Mouse (Mus musculus) granulocyte monocyte progenitor cell, adult 5-6 weeks (primary cell): ENCODE results near the gene Usp7. TPM values are rescaled to one million over a fixed set of nuclear protein-coding genes. Genes with fewer than 3 reads are reported as not detected.
"Not testable (repeated sequence)": the region's sequence is repeated elsewhere in the genome, so short reads cannot be mapped to it uniquely, and the experiment has no call there.

Experiments
- ATAC-seq: replicated peaks from 2 replicates; pipeline ENCODE4 v1.8.0; 2016; ENCODE audit warnings: mild to moderate bottlenecking, moderate TSS enrichment, inconsistent platforms; ENCODE audit not compliant: poor library complexity, severe bottlenecking
- total RNA-seq, 2 experiments: library from RNA; stranded (forward) in 1 of 2; stranded (reverse) in 1 of 2; fragments of 200-712, 200-1000 nt in 1 of 2; fragments of >200 nt in 1 of 2; fragmentation: Nextera tagmentation in 1 of 2; gene quantifications; 2 replicates each; pipeline ENCODE4 v1.2.3; 2014 to 2017

Gene Usp7
- total RNA-seq, 2 experiments from 2014 or later: 142 to 144 TPM

GRCm38 (mm10) chr16:8758193-8758592 is 33.9 kb downstream of the Usp7 start:
- ATAC-seq: no peak

DNA sequence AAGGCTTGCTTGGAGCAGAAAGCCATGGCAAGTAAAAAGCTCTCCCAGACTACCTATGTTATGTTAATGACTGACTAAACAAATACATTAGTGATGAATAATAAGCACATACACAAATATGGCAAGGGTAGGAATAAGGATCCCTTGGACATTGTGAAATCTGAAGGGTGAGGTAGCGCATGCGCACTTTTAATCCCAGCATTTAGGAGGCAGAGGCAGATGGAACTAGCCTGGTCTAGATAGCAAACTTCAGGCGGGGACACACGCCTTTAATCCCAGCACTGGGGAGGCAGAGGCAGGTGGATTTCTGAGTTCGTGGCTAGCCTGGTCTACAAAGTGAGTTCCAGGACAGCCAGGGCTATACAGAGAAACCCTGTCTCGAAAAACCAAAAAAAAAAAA is 34.5 kb downstream of the Usp7 start:
- ATAC-seq: not testable (repeated sequence)

DNA sequence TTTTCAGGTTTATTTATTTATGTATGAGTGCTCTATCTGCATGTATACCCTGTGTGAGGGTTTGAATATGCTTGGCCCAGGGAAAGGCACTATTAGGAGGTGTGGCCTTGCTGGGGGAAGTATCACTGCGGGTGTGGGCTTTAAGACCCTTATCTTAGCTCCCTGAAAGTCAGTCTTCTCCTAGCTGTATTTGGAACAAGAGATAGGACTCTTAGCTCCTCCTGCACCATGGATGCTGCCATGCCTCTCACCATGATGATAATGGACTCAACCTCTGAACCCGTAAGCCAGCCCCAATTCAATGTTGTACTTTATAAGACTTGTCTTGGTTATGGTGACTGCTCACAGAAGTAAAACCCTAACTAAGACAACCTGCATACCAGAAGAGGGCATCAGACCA is 39.8 kb downstream of the Usp7 start:
- no peak for ATAC-seq

- no peak for ATAC-seq
Measured at GRCm38 (mm10) chr16:8751555-8752235, 40.4 kb downstream of the Usp7 start.

- no peak for ATAC-seq
Measured at GRCm38 (mm10) chr16:8748904-8749303, 43.2 kb downstream of the Usp7 start.

GRCm38 (mm10) chr16:8748175-8748846 is 43.8 kb downstream of the Usp7 start:
- peak; percentile 79 for ATAC-seq

GRCm38 (mm10) chr16:8747772-8748171 is 44.3 kb downstream of the Usp7 start:
- peak; percentile 54 for ATAC-seq

- no peak for ATAC-seq
Measured at GRCm38 (mm10) chr16:8746509-8746908, 45.6 kb downstream of the Usp7 start.

DNA sequence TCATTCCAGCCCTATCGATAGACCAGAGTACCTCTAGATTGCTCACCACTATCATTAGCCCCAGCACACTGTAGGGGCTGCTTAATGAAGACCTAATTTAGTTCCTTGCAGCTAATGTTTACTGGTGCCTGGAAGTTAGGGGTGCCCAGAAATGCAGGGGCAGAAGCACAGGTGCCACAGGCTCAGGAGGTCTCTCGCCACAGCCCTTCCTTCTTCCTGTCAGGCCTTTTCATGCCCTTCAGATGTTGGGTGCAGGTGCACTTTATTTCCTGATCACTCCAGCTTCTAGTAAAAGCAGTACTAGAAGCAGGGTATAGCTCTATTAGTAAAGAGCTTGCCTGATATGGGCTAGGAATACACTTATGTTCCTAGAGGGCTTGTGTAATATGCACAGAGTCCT is 46.4 kb downstream of the Usp7 start:
- no peak for ATAC-seq

GRCm38 (mm10) chr16:8743989-8744388 is 48.1 kb downstream of the Usp7 start:
- peak; percentile 39 for ATAC-seq

GRCm38 (mm10) chr16:8741697-8742096 is 50.4 kb downstream of the Usp7 start:
- no peak for ATAC-seq

GRCm38 (mm10) chr16:8741110-8741509 is 51.0 kb downstream of the Usp7 start:
- 0 out of 2 replicates have a peak, but pooled peaks have one; percentile 7 for ATAC-seq

GRCm38 (mm10) chr16:8738542-8739514 is 53.3 kb downstream of the Usp7 start:
- peak; percentile 74 for ATAC-seq

- peak; percentile 13 for ATAC-seq
Measured at GRCm38 (mm10) chr16:8737666-8738541, 54.2 kb downstream of the Usp7 start.

- no peak for ATAC-seq
Measured at GRCm38 (mm10) chr16:8737341-8737665, 54.8 kb downstream of the Usp7 start.

DNA sequence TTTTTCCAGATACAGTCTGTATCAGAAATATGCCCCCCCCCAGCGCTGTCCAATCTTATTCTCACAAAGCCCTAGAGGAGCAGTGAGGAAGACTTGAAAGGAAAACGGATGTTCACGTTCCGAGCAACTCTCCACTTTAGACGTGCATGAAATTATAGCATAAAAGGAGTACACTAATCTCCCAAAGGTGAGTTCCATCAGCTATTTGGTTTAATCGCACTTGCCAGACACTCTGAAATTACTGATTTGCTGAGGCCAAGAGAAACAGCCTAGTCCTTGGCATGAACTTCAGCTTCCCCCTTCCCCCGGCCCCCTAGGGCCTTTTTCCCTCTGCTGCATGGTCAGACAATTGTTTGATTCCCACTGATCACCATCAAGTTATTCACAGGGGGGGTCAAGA is 55.4 kb downstream of the Usp7 start:
- ATAC-seq: no peak

- peak; percentile 57 for ATAC-seq
Measured at GRCm38 (mm10) chr16:8736032-8736431, 56.1 kb downstream of the Usp7 start.

GRCm38 (mm10) chr16:8734693-8735092 is 57.4 kb downstream of the Usp7 start:
- ATAC-seq: no peak

DNA sequence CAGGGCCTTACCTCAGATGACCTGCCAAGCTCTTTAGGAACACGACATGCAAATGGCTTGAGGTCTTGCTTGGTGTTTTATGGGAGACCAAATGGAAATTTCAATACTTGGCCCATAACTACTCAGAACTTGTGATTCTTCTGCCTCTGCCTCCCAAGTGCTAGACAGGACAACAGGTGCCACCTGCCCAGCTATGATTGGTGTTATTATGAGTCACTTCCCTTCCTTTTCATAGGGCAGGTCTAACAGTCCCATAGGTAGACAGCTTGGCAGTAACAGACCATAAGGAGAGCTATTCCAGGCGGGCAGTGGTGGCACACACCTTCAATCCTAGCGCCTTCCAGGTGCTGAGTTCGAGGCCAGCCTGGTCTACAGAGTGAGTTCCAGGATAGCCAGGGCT is 58.5 kb downstream of the Usp7 start:
- no peak for ATAC-seq

DNA sequence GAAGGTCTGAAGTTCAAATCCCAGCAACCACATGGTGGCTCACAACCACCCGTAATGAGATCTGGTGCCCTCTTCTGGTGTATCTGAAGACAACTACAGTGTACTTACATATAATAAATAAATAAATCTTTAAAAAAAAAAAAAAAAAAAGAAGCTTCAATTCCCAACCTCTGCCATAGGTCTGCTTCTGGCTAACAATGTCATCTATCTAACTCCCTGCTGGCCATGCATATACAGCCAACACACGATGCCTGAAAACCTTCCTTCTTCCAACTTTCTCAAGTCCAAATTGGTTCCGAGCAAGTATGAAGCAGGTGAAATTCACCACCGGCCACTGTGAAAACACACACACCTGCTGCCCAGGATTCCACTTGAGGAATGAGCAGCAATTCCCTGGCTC is 59.7 kb downstream of the Usp7 start:
- not testable (repeated sequence) for ATAC-seq
